8 mouse cellular contexts compared by ENCODE assay signal in genomic region chr5:111661971-111662370, GRCm38 (mm10).
DNase-seq lines count a peak whose midpoint lies in the region; ATAC-seq lines count a peak whose summit lies in the region.

No protein-coding gene starts in this region.

- peak; percentile 42 to 57 for DNase-seq in cerebellum, postnatal 14 days
- DNase-seq in cerebellum, adult 9-10 months = no peak
- peak; percentile 16 for DNase-seq in brain, adult 2 months (ENCODE audit: low read depth, low spot score)
- DNase-seq in heart, postnatal 36 days = peak; percentile 48 to 58
- no peak for DNase-seq in left cerebral cortex, adult 18-20 months (ENCODE audit: low spot score in 2 of 2)
- DNase-seq in thymus, postnatal 25 days = no peak
- DNase-seq in kidney, adult 9 months = no peak

- ATAC-seq in megakaryocyte progenitor cell, adult 5-6 weeks (replicated peaks; ENCODE audit: poor library complexity) = peak; percentile 45

- intact Hi-C loops in heart, postnatal 36 days (cut with DNase I) = no loop called here

Comparison
In these comparisons a context has a peak if more than half of its experiments do, and no peak if none do; other contexts are left out.
1. DNase-seq: peak in cerebellum, postnatal 14 days (2 of 2), brain, adult 2 months (single experiment) and heart, postnatal 36 days (2 of 2); none in cerebellum, adult 9-10 months (single experiment), left cerebral cortex, adult 18-20 months (0 of 2), thymus, postnatal 25 days (single experiment) and kidney, adult 9 months (single experiment).